Mouse (Mus musculus) lung, adult 2 months (tissue): ENCODE measurements around the gene Ryr2.

Experiments used
- CTCF ChIP-seq: fragments of 200-500 bp; IDR thresholded peaks from 2 replicates; pipeline ENCODE4 v1.5.1; 2011; ENCODE audit warnings: mild to moderate bottlenecking, low read length, control low read depth; ENCODE audit not compliant: insufficient read depth
- POLR2A ChIP-seq: fragments of 200-500 bp; IDR thresholded peaks from 2 replicates; pipeline ENCODE4 v1.6.1; 2011; ENCODE audit warnings: low read depth, mild to moderate bottlenecking, control low read depth, low read length, borderline replicate concordance; ENCODE audit errors: extremely low read depth

GRCm38 (mm10) chr13:11696496-11696895, 410.2 kb downstream of the Ryr2 start:
- no peak for TF ChIP-seq POLR2A
- TF ChIP-seq CTCF = no peak
